Mouse (Mus musculus) stomach, postnatal 0 days (tissue): Measurements from ENCODE around the gene Plb1.

Experiments
- CTCF ChIP-seq: IDR thresholded peaks from 2 replicates; pipeline ENCODE4 v1.5.1; 2016; ENCODE audit warnings: antibody characterized with exemption, low read depth, mild to moderate bottlenecking, moderate library complexity
- EP300 ChIP-seq: optimal IDR thresholded peaks from 2 replicates; pipeline ENCODE3; 2016; ENCODE audit warnings: antibody characterized with exemption

DNA sequence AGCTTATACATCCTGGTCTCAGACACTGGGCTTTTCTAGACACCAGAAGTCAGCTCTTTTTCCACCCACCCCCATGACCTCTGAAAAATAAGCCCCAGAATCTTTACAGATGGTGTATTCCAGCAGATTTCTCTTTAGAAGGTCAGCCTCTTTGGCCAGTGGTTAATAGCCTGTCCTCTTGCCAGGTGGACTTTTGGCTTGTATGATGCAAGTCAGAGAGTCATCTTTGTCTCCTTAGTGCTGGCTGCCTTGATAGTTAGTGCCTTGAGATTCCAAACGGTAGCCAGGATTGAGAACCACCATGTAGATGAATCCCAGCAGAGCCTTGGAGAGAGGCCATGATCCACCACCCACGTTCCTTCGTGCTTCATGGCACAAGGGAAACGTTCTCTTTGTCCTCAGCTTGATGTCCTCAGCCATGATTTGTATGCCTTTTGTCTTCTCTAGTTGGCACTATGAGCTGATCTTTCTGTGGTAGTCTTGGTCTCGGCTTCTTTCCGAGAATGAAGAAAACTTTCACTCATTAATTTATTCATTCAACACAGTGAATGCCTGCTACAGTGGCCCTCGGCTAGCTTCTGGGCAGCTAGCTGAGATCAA, 10.9 kb downstream of the Plb1 start:
- no peak for TF ChIP-seq EP300
- TF ChIP-seq CTCF, result no peak
